Comparison of ENCODE assay signal across 34 mouse cellular contexts in genomic region chr3:38986379-38986778, GRCm38 (mm10).
"Had no signal": no experiment of that assay in that cellular context is flagged by ENCODE, and none has a peak within 500 bp of the region (broad histone marks: within the 10 kb centered on the region; RNA-seq: fewer than 3 reads in every experiment).

No protein-coding gene starts in this region.

- H3K27ac ChIP-seq: heart, embryonic 10.5 days; heart, embryonic 13.5 days; heart, embryonic 15.5 days; hindbrain, embryonic 10.5 days; hindbrain, embryonic 12.5 days; hindbrain, embryonic 13.5 days; hindbrain, embryonic 14.5 days; hindbrain, embryonic 15.5 days; hindbrain, postnatal 0 days; kidney, embryonic 15.5 days; kidney, postnatal 0 days; layer of hippocampus, adult 2 months had no signal

- DNase-seq: heart, postnatal 10 days; heart, postnatal 14 days; heart, postnatal 36 days; heart, postnatal 4 days; kidney, adult 11 months; kidney, adult 18-20 months; kidney, adult 2 months; kidney, adult 8-10 months; kidney, adult 9 months; kidney, postnatal 10 days; kidney, postnatal 14 days; kidney, postnatal 25 days; kidney, postnatal 36 days; kidney, postnatal 4 days; layer of hippocampus, adult 9-11 months; layer of hippocampus, postnatal 36 days had no signal

- H3K9ac ChIP-seq: heart, embryonic 12.5 days; heart, embryonic 13.5 days; heart, embryonic 15.5 days; hindbrain, embryonic 12.5 days; hindbrain, embryonic 13.5 days; hindbrain, embryonic 14.5 days; hindbrain, embryonic 15.5 days; kidney, embryonic 15.5 days had no signal

- H3K4me2 ChIP-seq: heart, embryonic 11.5 days; heart, embryonic 12.5 days; heart, embryonic 13.5 days; heart, embryonic 15.5 days; hindbrain, embryonic 12.5 days; hindbrain, embryonic 13.5 days; hindbrain, embryonic 14.5 days; hindbrain, embryonic 15.5 days; kidney, embryonic 15.5 days had no signal

- H3K4me3 ChIP-seq: heart, embryonic 10.5 days; heart, embryonic 12.5 days; heart, embryonic 13.5 days; heart, embryonic 15.5 days; hindbrain, embryonic 10.5 days; hindbrain, embryonic 12.5 days; hindbrain, embryonic 13.5 days; hindbrain, embryonic 15.5 days; kidney, embryonic 15.5 days; layer of hippocampus, adult 2 months had no signal

- ATAC-seq: hindbrain, embryonic 16.5 days; hindbrain, postnatal 0 days; inflammation-experienced regulatory T-cells, adult 6 months; intestine, embryonic 16.5 days; intestine, postnatal 0 days had no signal

- H3K4me1 ChIP-seq: heart, embryonic 10.5 days; heart, embryonic 12.5 days; heart, embryonic 13.5 days; heart, embryonic 15.5 days; hindbrain, embryonic 12.5 days; hindbrain, embryonic 15.5 days; kidney, embryonic 15.5 days had no signal

- H3K27me3 ChIP-seq: heart, embryonic 12.5 days; heart, embryonic 13.5 days; heart, embryonic 15.5 days; hindbrain, embryonic 12.5 days; hindbrain, embryonic 13.5 days; hindbrain, embryonic 15.5 days; kidney, embryonic 15.5 days had no signal

- H3K9me3 ChIP-seq: heart, embryonic 10.5 days; heart, embryonic 12.5 days; heart, embryonic 15.5 days; hindbrain, embryonic 10.5 days; hindbrain, embryonic 12.5 days; hindbrain, embryonic 13.5 days; hindbrain, embryonic 15.5 days; kidney, embryonic 15.5 days had no signal
